Mouse (Mus musculus) megakaryocyte-erythroid progenitor cell, adult 5-6 weeks (primary cell): Measurements from ENCODE around the gene Cnn1. TPM values are rescaled to one million over a fixed set of nuclear protein-coding genes. Genes with fewer than 3 reads are reported as not detected.
"Not testable (repeated sequence)": the region's sequence is repeated elsewhere in the genome, so short reads cannot be mapped to it uniquely, and the experiment has no call there.

ENCODE experiments used
- ATAC-seq: replicated peaks from 2 replicates; pipeline ENCODE4 v1.8.0; 2016; ENCODE audit warnings: mild to moderate bottlenecking, inconsistent platforms; ENCODE audit not compliant: severe bottlenecking, poor library complexity, low FRiP score, low TSS enrichment
- total RNA-seq, 2 experiments: library from RNA; stranded (forward) in 1 of 2; stranded (reverse) in 1 of 2; fragments of 200-1000, 215-1000 nt in 1 of 2; fragments of >200 nt in 1 of 2; fragmentation: Nextera tagmentation in 1 of 2; gene quantifications; 2 replicates each; pipeline ENCODE4 v1.2.3; 2014 to 2017

The Cnn1 gene
- total RNA-seq, 2 experiments from 2014 or later, result not detected

- ATAC-seq, result no peak
Observed at GRCm38 (mm10) chr9:22149426-22150248, 50.6 kb downstream of the Cnn1 start.

DNA sequence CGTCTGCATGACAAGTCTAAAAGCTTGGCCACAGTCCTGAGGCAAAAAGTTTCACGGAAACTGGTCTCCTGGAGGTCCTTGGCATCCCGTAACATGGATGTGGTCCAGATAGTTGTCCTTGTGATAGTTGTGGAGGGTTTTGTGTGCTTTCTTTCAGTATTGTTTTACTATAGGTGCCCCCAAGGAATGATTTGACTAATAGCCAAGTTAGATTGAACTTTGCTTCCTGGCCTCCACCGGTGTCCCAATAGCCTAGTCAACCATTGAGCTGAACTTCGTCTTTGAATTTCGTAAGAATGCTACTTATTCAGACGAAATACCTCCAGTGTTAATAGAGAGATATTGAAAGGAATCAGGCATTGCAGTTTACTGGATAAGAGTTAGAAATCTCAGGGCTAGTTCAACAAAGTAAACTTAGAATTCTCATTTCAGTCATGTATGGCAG lies 51.3 kb downstream of the Cnn1 start:
- ATAC-seq, result not testable (repeated sequence)

DNA sequence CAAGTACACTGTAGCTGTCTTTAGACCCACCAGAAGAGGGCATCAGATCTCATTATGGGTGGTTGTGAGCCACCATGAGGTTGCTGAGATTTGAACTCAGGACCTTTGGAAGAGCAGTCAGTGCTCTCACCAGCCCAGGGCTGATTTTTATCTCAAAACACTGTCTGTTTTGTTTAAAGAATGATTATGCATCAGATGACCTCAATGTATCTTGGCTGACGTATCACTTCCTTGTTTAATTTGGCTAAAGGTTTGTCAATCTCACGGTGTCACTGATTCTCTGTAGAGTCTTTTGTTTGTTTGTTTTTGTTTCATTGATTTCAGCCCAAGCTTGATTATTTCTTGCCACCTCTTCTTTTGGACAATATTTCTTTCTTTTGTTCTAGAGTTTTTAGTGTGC lies 51.9 kb downstream of the Cnn1 start:
- ATAC-seq, result no peak

- no peak for ATAC-seq
Observed at GRCm38 (mm10) chr9:22153810-22154209, 54.8 kb downstream of the Cnn1 start.

DNA sequence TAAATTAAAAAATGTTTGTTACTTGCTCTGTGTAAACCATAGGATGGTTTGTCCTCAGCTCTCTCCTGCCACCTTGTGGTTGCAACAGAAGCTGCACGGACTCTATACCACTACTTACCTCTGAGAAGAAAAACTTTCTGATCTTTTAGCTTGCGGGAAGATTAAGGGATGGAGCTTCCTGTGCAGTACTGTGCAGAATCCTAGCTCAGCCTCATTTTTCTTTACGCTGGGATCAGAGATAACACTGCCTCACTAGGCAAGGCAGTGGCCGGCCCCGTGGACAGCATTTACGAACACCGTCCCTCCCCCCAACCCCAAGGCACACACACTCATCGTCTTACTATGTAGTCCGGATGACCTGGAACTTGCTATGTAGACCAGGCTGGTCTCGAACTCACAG lies 56.6 kb downstream of the Cnn1 start:
- peak; percentile 56 for ATAC-seq

DNA sequence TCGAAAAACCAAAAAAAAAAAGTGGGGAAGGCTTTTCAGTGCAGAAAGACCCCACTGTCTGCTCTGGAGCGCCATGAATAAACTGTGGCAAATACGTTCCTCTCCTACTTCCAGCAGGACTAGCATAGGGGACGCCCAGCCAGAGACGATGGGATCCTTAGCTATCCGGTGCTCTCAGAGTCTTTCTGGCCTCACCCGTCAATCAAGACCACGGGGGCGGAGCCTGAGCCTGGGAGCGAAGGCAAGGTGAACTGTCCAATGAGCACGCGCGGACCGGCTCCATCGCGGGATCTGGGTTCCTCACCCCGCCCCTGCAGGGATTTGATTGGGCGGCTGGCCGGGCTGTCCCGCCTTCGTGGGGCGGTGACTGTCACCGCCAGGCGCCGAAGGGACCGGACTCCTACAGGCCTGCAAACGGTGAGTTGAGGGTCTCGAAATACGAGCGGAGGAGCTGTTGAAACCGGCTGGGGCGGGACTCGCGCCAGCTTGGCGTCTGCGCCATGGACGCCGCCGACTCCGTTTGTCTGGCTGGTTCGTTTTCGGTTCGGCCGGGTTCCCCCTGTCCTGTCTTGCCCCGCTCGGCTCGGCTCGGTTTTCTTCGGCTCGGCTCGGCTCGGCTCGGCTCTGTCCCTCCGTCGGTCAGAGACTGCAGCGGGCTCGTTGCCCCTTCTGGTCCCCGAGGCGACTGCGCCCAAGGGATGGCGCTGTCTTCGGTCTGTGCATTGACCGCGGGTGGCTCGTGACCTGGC lies 57.7 kb downstream of the Cnn1 start, which contains the start of gene Pigyl:
Gene Pigyl (plus strand): TSS at position 350 of the 749 bp plus-strand sequence.
- peak; percentile 99 for ATAC-seq

DNA sequence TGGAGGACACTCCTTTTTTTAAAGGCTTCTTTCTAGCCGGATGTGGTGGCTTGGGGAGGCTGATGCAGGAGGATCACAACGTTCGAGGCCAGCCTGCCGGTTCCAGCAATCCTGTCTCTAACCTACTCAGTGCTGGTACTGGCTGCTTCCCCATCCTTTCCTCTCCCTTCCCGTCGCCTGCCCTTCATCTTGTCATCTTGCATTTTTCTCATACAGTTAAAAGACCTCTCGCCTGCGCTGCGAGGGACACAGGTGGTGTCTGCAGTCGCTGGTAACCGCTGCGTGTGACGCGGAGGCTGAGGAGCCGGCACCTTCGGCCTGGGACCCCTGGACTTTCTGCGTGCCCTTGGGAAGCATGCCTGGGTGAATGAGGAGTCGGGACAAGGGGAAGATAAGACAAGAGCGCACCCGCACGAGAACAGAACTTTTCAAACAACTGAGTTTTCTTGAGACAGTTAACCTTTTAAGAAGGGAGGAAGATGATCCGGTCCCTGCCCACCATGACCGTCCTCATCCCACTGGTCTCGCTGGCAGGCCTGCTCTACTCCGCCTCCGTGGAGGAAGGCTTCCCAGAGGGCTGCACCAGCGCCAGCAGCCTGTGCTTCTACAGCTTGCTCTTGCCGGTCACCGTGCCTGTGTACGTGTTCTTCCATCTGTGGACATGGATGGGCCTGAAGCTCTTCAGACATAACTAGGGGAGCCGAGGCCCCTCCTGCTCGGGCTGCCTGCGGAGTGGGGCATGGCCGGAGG lies 58.7 kb downstream of the Cnn1 start:
- ATAC-seq, result no peak

Other genes starting within 250 kb of the Cnn1 start
- gene Dock6, start 246.6 kb upstream of the Cnn1 start, total RNA-seq (2014; fragmentation: Nextera tagmentation), result 0.37 and 0.57 TPM in 2 replicates
- gene Dock6, start 246.6 kb upstream of the Cnn1 start, total RNA-seq (2017), result 0.15 and 0.23 TPM in 2 replicates
- gene Rab3d, start 181.0 kb upstream of the Cnn1 start, total RNA-seq (2014; fragmentation: Nextera tagmentation), result 4.9 and 8.7 TPM in 2 replicates
- gene Rab3d, start 181.0 kb upstream of the Cnn1 start, total RNA-seq (2017), result 8.1 and 8.6 TPM in 2 replicates
- not detected in 2 replicates for gene Ccdc159, start 171.7 kb upstream of the Cnn1 start, total RNA-seq (2014; fragmentation: Nextera tagmentation)
- 0.46 TPM in 1 of 2 replicates, not detected in the other for gene Ccdc159, start 171.7 kb upstream of the Cnn1 start, total RNA-seq (2017)
- 9.1 and 11.4 TPM in 2 replicates for gene Tmem205, start 171.7 kb upstream of the Cnn1 start, total RNA-seq (2014; fragmentation: Nextera tagmentation)
- 4.1 and 8.5 TPM in 2 replicates for gene Tmem205, start 171.7 kb upstream of the Cnn1 start, total RNA-seq (2017)
- not detected in 2 replicates for gene Plppr2, start 162.2 kb upstream of the Cnn1 start, total RNA-seq (2014; fragmentation: Nextera tagmentation)
- not detected in 2 replicates for gene Plppr2, start 162.2 kb upstream of the Cnn1 start, total RNA-seq (2017)
- gene Swsap1, start 143.5 kb upstream of the Cnn1 start, total RNA-seq (2014; fragmentation: Nextera tagmentation), result 4.1 and 9.1 TPM in 2 replicates
- gene Swsap1, start 143.5 kb upstream of the Cnn1 start, total RNA-seq (2017), result 1.2 and 4.8 TPM in 2 replicates
- gene Epor, start 135.7 kb upstream of the Cnn1 start, total RNA-seq (2014; fragmentation: Nextera tagmentation), result 109 and 131 TPM in 2 replicates
- gene Epor, start 135.7 kb upstream of the Cnn1 start, total RNA-seq (2017), result 35.2 and 48.6 TPM in 2 replicates
- not detected in 2 replicates for gene Rgl3, start 109.8 kb upstream of the Cnn1 start, total RNA-seq (2014; fragmentation: Nextera tagmentation)
- gene Rgl3, start 109.8 kb upstream of the Cnn1 start, total RNA-seq (2017), result not detected in 2 replicates
- gene Ccdc151, start 96.6 kb upstream of the Cnn1 start, total RNA-seq (2014; fragmentation: Nextera tagmentation), result 1.2 TPM in 1 of 2 replicates, not detected in the other
- not detected in 2 replicates for gene Ccdc151, start 96.6 kb upstream of the Cnn1 start, total RNA-seq (2017)
- 45.7 and 56.7 TPM in 2 replicates for gene Prkcsh, start 96.4 kb upstream of the Cnn1 start, total RNA-seq (2014; fragmentation: Nextera tagmentation)
- gene Prkcsh, start 96.4 kb upstream of the Cnn1 start, total RNA-seq (2017), result 102 and 107 TPM in 2 replicates
- gene Elavl3, start 47.2 kb upstream of the Cnn1 start, total RNA-seq (2014; fragmentation: Nextera tagmentation), result not detected in 2 replicates
- not detected in 2 replicates for gene Elavl3, start 47.2 kb upstream of the Cnn1 start, total RNA-seq (2017)
- not detected in 2 replicates for gene Gm49318, start 28.0 kb upstream of the Cnn1 start, total RNA-seq (2014; fragmentation: Nextera tagmentation)
- gene Gm49318, start 28.0 kb upstream of the Cnn1 start, total RNA-seq (2017), result not detected in 2 replicates
- 10.0 and 11.0 TPM in 2 replicates for gene Zfp653, start 27.8 kb upstream of the Cnn1 start, total RNA-seq (2014; fragmentation: Nextera tagmentation)
- 4.2 and 9.0 TPM in 2 replicates for gene Zfp653, start 27.8 kb upstream of the Cnn1 start, total RNA-seq (2017)
- gene Ecsit, start 13.8 kb upstream of the Cnn1 start, total RNA-seq (2014; fragmentation: Nextera tagmentation), result 35.7 and 37.0 TPM in 2 replicates
- 18.6 and 36.6 TPM in 2 replicates for gene Ecsit, start 13.8 kb upstream of the Cnn1 start, total RNA-seq (2017)
- 95.3 and 98.7 TPM in 2 replicates for gene Elof1, start 18.0 kb downstream of the Cnn1 start, total RNA-seq (2014; fragmentation: Nextera tagmentation)
- gene Elof1, start 18.0 kb downstream of the Cnn1 start, total RNA-seq (2017), result 31.1 and 51.7 TPM in 2 replicates
- gene Acp5, start 36.5 kb downstream of the Cnn1 start, total RNA-seq (2014; fragmentation: Nextera tagmentation), result 11.3 and 19.4 TPM in 2 replicates
- gene Acp5, start 36.5 kb downstream of the Cnn1 start, total RNA-seq (2017), result 2.2 and 6.5 TPM in 2 replicates
- 31.2 and 49.5 TPM in 2 replicates for gene Pigyl, start 57.6 kb downstream of the Cnn1 start, total RNA-seq (2014; fragmentation: Nextera tagmentation)
- 22.3 and 42.3 TPM in 2 replicates for gene Pigyl, start 57.6 kb downstream of the Cnn1 start, total RNA-seq (2017)
- gene Zfp872, start 88.9 kb downstream of the Cnn1 start, total RNA-seq (2014; fragmentation: Nextera tagmentation), result not detected in 2 replicates
- gene Zfp872, start 88.9 kb downstream of the Cnn1 start, total RNA-seq (2017), result not detected in 2 replicates
- gene Zfp809, start 126.5 kb downstream of the Cnn1 start, total RNA-seq (2014; fragmentation: Nextera tagmentation), result 50.6 and 53.6 TPM in 2 replicates
- gene Zfp809, start 126.5 kb downstream of the Cnn1 start, total RNA-seq (2017), result 34.1 and 44.6 TPM in 2 replicates
- 6.2 and 6.3 TPM in 2 replicates for gene Zfp599, start 160.7 kb downstream of the Cnn1 start, total RNA-seq (2014; fragmentation: Nextera tagmentation)
- gene Zfp599, start 160.7 kb downstream of the Cnn1 start, total RNA-seq (2017), result 6.7 and 13.7 TPM in 2 replicates
- 9.7 and 13.3 TPM in 2 replicates for gene Zfp810, start 208.4 kb downstream of the Cnn1 start, total RNA-seq (2014; fragmentation: Nextera tagmentation)
- gene Zfp810, start 208.4 kb downstream of the Cnn1 start, total RNA-seq (2017), result 5.6 and 6.3 TPM in 2 replicates